Mouse (Mus musculus) cortical plate, adult 2 months (tissue): ENCODE results near the gene Olfr1102.

Source experiments
- CTCF ChIP-seq: fragments of 200-500 bp; IDR thresholded peaks from 2 replicates; pipeline ENCODE4 v1.5.1; 2011; ENCODE audit warnings: mild to moderate bottlenecking, control low read depth, low read length; ENCODE audit not compliant: insufficient read depth; ENCODE audit errors: extremely low read depth
- POLR2A ChIP-seq: fragments of 200-500 bp; IDR thresholded peaks from 2 replicates; pipeline ENCODE4 v1.6.1; 2011; ENCODE audit warnings: mild to moderate bottlenecking, low read length, control low read depth; ENCODE audit not compliant: insufficient read depth; ENCODE audit errors: extremely low read depth

DNA sequence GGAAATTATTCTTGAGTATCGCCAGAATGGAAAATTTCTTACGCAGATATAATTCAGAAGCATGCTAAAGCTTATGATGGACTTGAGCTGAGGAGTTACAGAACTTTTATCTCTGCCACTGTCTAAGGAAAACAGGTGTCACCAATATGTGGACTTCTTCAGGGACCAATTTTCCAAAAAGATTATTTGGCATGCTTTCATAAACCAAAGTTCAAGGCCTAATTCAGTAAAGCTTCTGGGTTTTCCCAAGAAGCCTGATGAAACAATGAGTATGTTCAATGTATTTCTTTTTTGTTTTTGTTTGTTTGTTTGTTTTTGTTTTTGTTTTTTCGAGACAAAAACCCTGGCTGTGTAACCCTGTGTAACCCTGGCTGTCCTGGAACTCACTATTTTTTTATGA, 18.3 kb upstream of the Olfr1102 start, which contains the start of gene Olfr1100:
- no peak for TF ChIP-seq CTCF
- no peak for TF ChIP-seq POLR2A
